Mouse (Mus musculus) 3T3-L1 (cell line): ENCODE results near the gene Zfp704.
A peak's percentile ranks its signal among the peaks of the same experiment; 100 is the strongest.

Source experiments
- DNase-seq: peaks from one replicate; pipeline ENCODE4 v3.0.0-alpha.2; 2015; ENCODE audit warnings: low read depth, low spot score

Gene Zfp704

GRCm38 (mm10) chr3:9518936-9519335 is 90.9 kb downstream of the Zfp704 start:
- no peak for DNase-seq

GRCm38 (mm10) chr3:9516119-9516855 is 93.6 kb downstream of the Zfp704 start:
- DNase-seq: no peak

- DNase-seq: no peak
These were observed 94.4 kb downstream of the Zfp704 start for GRCm38 (mm10) chr3:9515527-9515926.

- DNase-seq: no peak
These were observed 96.2 kb downstream of the Zfp704 start for GRCm38 (mm10) chr3:9513703-9514110.

GRCm38 (mm10) chr3:9512199-9512598 is 97.7 kb downstream of the Zfp704 start:
- no peak for DNase-seq

GRCm38 (mm10) chr3:9505692-9506211 is 104.1 kb downstream of the Zfp704 start:
- no peak for DNase-seq

- DNase-seq: no peak
These were observed 105.5 kb downstream of the Zfp704 start for GRCm38 (mm10) chr3:9504371-9504770.

- DNase-seq: peak; percentile 78
These were observed 109.2 kb downstream of the Zfp704 start for GRCm38 (mm10) chr3:9500725-9501124.

GRCm38 (mm10) chr3:9499994-9500553 is 109.8 kb downstream of the Zfp704 start:
- no peak for DNase-seq

- DNase-seq: no peak
These were observed 110.4 kb downstream of the Zfp704 start for GRCm38 (mm10) chr3:9499489-9499888.

- DNase-seq: no peak
These were observed 112.6 kb downstream of the Zfp704 start for GRCm38 (mm10) chr3:9497260-9497659.

- peak; percentile 19 for DNase-seq
These were observed 118.1 kb downstream of the Zfp704 start for GRCm38 (mm10) chr3:9491766-9492283.

GRCm38 (mm10) chr3:9487644-9488043 is 122.2 kb downstream of the Zfp704 start:
- DNase-seq: no peak

GRCm38 (mm10) chr3:9485506-9485905 is 124.4 kb downstream of the Zfp704 start:
- DNase-seq: no peak

- no peak for DNase-seq
These were observed 127.9 kb downstream of the Zfp704 start for GRCm38 (mm10) chr3:9481956-9482355.

GRCm38 (mm10) chr3:9481358-9481757 is 128.5 kb downstream of the Zfp704 start:
- DNase-seq: no peak

- DNase-seq: no peak
These were observed 128.9 kb downstream of the Zfp704 start for GRCm38 (mm10) chr3:9480936-9481335.

- no peak for DNase-seq
These were observed 132.5 kb downstream of the Zfp704 start for GRCm38 (mm10) chr3:9477386-9477785.

GRCm38 (mm10) chr3:9476336-9476735 is 133.5 kb downstream of the Zfp704 start:
- DNase-seq: no peak

GRCm38 (mm10) chr3:9475501-9475900 is 134.4 kb downstream of the Zfp704 start:
- DNase-seq: no peak

- no peak for DNase-seq
These were observed 135.6 kb downstream of the Zfp704 start for GRCm38 (mm10) chr3:9474331-9474730.

GRCm38 (mm10) chr3:9466287-9466686 is 143.6 kb downstream of the Zfp704 start:
- DNase-seq: peak; percentile 76

GRCm38 (mm10) chr3:9465731-9466130 is 144.2 kb downstream of the Zfp704 start:
- no peak for DNase-seq
